Mouse (Mus musculus): ENCODE data around the gene Med25.

Med25 gene

GRCm38 (mm10) chr7:44892276-44892921 is at the start of gene Med25:
Gene Med25 (minus strand): TSS chr7:44892712.
- peak; percentile 95 for DNase-seq (ENCODE audit: low read depth)

- no peak for DNase-seq (ENCODE audit: low read depth)
These were observed 46.2 kb upstream of the Med25 start for GRCm38 (mm10) chr7:44938680-44939079.

- peak; percentile 100 for DNase-seq (ENCODE audit: low read depth)
These were observed 37.0 kb upstream of the Med25 start, which contains the start of gene Ap2a1 for GRCm38 (mm10) chr7:44929204-44930151. Gene Ap2a1 (minus strand): TSS chr7:44929496.

GRCm38 (mm10) chr7:44928570-44928969 is 36.1 kb upstream of the Med25 start:
- peak; percentile 15 for DNase-seq (ENCODE audit: low read depth)

GRCm38 (mm10) chr7:44925468-44925867 is 33.0 kb upstream of the Med25 start:
- peak; percentile 52 for DNase-seq (ENCODE audit: low read depth)

- DNase-seq (ENCODE audit: low read depth), result no peak
These were observed 30.0 kb upstream of the Med25 start for GRCm38 (mm10) chr7:44922530-44922929.

- DNase-seq (ENCODE audit: low read depth), result no peak
These were observed 26.6 kb upstream of the Med25 start for GRCm38 (mm10) chr7:44919127-44919526.

GRCm38 (mm10) chr7:44918219-44918618 is 25.7 kb upstream of the Med25 start:
- DNase-seq (ENCODE audit: low read depth), result no peak

- DNase-seq (ENCODE audit: low read depth), result no peak
These were observed 24.4 kb upstream of the Med25 start for GRCm38 (mm10) chr7:44916881-44917280.

- DNase-seq (ENCODE audit: low read depth), result no peak
These were observed 23.7 kb upstream of the Med25 start for GRCm38 (mm10) chr7:44916191-44916590.

GRCm38 (mm10) chr7:44915314-44915713 is 22.8 kb upstream of the Med25 start:
- DNase-seq (ENCODE audit: low read depth), result no peak

GRCm38 (mm10) chr7:44914396-44914795 is 21.9 kb upstream of the Med25 start:
- DNase-seq (ENCODE audit: low read depth), result no peak

GRCm38 (mm10) chr7:44908706-44909476 is 16.4 kb upstream of the Med25 start:
- no peak for DNase-seq (ENCODE audit: low read depth)

- DNase-seq (ENCODE audit: low read depth), result no peak
These were observed 12.9 kb upstream of the Med25 start for GRCm38 (mm10) chr7:44905430-44905829.

GRCm38 (mm10) chr7:44901230-44901722 is 8.8 kb upstream of the Med25 start:
- DNase-seq (ENCODE audit: low read depth), result peak; percentile 91

- no peak for DNase-seq (ENCODE audit: low read depth)
These were observed 8.1 kb upstream of the Med25 start for GRCm38 (mm10) chr7:44900632-44901031.

GRCm38 (mm10) chr7:44898607-44899006 is 6.1 kb upstream of the Med25 start:
- peak; percentile 36 for DNase-seq (ENCODE audit: low read depth)

GRCm38 (mm10) chr7:44896499-44896898 is 4.0 kb upstream of the Med25 start:
- DNase-seq (ENCODE audit: low read depth), result no peak

GRCm38 (mm10) chr7:44895593-44896434 is 3.3 kb upstream of the Med25 start, which contains the start of gene Fuz:
Gene Fuz (plus strand): TSS chr7:44896079.
- peak; percentile 96 for DNase-seq (ENCODE audit: low read depth)

GRCm38 (mm10) chr7:44895206-44895592 is 2.7 kb upstream of the Med25 start:
- no peak for DNase-seq (ENCODE audit: low read depth)

- DNase-seq (ENCODE audit: low read depth), result no peak
These were observed 1.7 kb upstream of the Med25 start for GRCm38 (mm10) chr7:44894175-44894574.
